Mouse (Mus musculus): ENCODE data around the gene Cfc1.

The Cfc1 gene

DNA sequence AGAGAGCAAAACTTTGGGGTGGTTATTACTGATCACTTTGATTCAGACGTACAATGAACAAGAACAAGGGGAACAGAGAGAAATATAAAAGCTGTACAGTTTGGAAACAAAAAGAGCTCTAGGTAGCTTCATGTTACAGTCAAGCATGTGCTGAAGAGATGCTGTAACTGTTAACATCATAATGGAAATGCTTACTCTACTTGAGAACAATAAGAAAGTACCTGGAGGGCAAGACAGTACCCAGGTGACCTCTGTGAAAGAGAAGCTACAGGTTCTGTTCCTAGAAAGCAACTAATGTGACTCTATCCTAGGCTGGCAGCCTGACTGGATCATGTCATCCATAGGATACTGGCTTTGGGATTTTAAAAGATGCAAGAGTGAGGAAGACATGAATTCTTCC, 11.6 kb downstream of the Cfc1 start:
- ATAC-seq (ENCODE audit: insufficient number of reproducible peaks, low FRiP score, low TSS enrichment): no peak

DNA sequence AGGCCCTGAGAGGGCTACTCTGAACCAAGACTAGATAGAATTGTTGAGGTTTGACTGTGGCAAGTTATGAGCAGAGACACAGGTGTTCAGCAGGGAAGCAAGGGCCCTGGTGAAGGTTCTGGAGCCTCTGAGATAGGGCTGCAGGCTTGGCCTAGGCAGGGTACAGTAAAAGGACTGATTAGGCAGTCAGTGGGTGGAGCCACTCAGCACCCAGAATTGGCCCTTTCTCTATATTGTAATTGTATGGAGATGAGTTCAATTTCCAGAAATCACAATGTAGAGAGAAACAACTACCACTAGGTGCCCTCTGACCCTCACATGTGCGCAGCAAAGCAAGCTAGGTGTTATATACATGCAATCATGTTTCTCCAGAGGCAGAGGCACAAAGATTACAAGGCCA, 18.2 kb downstream of the Cfc1 start:
- no peak for ATAC-seq (ENCODE audit: insufficient number of reproducible peaks, low FRiP score, low TSS enrichment)

DNA sequence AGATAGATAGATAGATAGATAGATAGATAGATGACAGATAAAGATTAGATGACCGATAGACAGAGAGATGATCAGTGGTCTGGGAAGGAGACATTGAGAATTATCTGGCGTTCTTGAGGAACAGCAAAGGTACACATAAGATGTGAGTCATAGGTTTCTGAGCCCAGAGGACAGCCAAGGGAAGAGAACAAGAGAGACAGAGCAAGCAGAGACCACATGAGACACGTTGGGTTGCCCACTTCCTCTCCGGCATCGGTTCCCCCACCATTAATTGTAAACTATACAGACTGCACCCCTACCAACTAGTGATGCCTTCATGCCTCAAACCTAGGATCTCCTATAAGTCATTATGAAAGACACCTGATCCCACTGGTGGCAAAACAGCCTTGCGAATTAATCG, 18.8 kb downstream of the Cfc1 start:
- ATAC-seq (ENCODE audit: insufficient number of reproducible peaks, low FRiP score, low TSS enrichment): no peak

DNA sequence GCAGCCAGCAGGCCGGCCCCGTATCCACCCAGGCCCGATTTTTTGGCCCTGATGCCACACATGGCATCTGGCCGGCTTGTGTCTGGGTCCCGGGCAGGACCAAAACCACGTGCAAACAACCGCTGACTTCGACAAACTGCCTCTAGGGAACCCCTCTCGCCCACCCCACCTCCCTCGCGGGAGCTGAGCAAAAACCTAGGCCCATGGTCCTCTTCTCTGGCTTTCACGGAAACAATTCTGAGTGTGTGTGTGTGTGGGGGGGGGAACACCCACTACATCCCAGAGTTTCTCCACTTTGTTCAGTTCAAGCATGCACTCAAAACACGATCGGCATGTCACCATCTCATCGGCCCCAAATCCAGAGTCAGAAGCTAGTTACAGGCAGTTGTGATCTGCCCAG, 25.4 kb downstream of the Cfc1 start, which contains the start of gene Prss40:
Gene Prss40 (minus strand): TSS at position 101 of the 400 bp plus-strand sequence.
- ATAC-seq (ENCODE audit: insufficient number of reproducible peaks, low FRiP score, low TSS enrichment): no peak

DNA sequence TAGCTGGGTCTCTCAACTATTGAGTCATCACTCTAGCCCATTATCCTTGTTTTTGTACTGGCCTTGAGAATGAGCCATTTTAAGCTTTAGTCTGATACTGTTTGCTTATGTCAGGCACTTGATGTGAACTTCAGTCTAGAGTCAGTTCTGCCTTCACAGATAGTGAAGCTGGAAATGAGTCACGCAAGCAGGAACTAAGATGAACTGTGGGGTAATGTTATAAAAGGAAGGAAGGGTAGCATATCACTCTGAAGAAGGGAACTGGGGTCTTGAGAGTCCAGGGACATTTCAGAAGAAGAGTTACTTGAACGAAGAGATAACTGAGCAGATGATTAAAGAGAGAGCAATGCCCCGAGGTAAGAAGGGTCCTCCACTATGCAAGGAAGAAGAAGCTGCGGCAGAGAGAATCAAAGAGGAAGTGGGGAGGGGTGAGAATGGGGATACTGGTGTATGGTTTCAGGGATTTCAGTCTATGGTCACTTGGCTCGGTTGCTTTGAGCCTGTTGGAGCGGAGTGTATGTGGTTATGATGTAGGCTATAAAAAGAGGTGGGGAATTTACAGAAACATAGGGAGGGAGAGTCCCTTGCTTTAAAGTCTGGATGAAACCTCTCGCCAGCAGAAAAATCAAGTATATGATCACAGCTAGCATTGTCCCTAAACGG, 29.1 kb downstream of the Cfc1 start:
- no peak for ATAC-seq (ENCODE audit: insufficient number of reproducible peaks, low FRiP score, low TSS enrichment)

DNA sequence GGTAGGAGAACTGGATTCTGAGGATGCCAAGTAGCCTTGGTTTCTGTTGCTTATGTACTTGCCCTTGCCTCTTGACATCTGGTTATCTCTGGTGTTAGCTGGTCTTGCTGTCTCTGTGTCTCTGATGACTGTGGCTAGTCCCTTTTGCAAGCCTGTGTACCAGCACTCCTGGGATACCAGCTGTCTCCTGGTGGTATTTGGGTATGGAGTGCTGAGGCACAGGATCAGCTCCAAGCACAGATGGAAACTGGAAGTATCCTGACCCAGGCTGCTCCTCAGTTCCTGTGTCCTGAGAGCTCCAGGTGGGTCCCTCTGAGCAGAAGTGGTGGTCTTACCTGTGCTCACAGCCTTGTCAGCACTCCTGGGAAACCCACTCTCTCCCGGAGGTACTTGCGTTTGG, 32.7 kb downstream of the Cfc1 start:
- ATAC-seq (ENCODE audit: insufficient number of reproducible peaks, low FRiP score, low TSS enrichment): no peak

DNA sequence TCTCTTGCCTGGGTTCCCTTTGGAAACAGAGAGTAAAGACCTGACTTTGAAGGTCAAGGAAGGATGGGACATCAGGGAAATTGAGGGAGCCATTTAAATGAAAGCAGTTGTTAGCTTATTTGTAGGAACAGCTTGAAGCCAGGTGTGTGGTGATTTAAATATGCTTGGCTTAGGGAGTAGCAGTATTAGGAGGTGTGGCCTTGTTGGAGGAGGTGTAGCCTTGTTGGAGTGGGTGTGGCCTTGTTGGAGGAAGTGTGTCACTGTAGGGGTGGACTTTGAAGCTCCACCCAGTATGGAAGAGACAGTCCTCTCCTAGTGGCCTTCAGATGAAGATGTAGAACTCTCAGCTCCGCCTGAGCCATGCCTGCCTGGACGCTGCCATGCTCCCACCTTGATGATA, 34.4 kb downstream of the Cfc1 start:
- ATAC-seq (ENCODE audit: insufficient number of reproducible peaks, low FRiP score, low TSS enrichment): no peak

DNA sequence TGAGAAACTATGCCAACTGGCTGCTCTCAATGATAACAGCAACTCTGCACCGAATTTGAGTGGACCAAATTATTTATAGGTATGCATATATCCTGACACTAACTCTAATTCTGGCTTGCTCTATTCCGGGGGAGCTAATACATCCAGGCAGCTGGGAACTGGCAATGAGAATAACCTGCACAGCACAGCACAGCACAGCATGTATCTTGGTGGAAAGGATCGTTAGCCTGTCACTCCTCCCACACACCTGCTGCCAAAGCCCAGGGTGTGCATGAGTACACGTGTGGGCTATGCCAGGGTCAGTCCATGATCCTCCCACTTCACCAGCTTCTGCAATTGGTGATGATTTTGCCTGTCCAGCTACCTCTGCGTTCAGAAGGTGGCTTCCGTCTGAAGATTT, 36.0 kb downstream of the Cfc1 start:
- no peak for ATAC-seq (ENCODE audit: insufficient number of reproducible peaks, low FRiP score, low TSS enrichment)

DNA sequence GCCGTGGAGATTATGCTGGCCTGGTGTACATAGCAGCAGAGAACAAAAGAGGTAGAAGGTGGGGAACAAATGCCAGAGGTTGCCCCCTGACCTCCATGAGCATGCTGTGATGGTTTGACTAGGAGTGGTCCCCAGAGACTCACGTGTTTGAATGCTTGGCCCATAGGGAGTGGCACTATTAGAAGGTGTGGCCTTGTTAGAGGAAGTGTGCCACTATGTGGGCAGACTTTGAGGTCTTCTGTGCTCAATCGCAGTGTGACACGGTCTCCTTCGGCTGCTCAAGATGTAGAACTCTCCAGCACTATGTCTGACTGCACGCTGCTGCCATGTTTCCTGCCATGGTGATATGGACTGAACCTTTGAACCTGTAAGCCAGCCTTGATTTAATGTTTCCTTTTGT, 37.8 kb downstream of the Cfc1 start:
- no peak for ATAC-seq (ENCODE audit: insufficient number of reproducible peaks, low FRiP score, low TSS enrichment)

DNA sequence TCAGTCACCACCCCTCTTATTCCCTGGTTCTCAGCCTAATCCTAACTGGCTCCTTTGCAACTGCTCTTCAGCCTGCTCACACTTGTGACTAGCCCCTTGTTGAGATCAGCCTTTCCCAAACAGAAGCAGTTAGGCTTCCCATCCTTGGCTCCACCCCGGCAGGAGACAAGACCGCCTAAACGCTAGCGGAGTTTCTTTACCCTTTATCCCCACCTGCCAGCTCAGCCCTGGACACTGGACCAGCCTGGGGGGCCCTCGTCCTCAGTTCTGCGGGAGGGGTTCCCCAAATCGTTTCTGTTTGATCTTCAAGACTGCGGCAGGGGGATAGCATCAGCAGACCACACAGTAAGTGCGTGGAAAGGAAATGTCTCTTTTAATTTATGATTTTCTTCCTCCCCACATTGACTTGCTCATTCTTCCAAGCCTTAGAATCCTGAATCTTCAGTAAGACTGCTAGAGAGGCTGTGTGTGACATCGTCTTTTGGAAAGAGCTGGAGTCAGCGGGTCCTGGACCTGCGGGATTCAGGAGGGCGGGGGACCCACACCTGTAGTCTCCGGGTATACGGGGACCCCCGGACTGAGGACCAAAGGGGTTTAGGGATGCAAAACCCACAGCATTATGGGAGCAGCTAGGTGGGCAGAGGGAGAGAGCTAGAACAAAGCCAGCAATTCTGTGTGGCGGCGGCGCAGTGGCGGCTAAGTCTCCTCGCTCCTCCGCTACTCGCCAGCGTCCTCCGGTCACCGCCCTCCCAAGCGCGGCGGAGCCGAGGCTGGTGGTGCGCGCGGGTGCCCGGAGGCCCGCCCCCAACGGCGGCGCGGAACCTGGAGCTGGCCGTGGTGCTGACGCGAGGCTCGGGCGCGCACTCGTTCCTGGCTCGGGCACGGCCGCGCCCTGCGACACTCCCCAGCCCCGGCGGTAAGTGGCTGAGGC, 43.7 kb downstream of the Cfc1 start, which contains the start of gene Amer3:
Gene Amer3 (plus strand): TSS at position 807 of the 931 bp plus-strand sequence.
- peak; percentile 77 for ATAC-seq (ENCODE audit: insufficient number of reproducible peaks, low FRiP score, low TSS enrichment)

DNA sequence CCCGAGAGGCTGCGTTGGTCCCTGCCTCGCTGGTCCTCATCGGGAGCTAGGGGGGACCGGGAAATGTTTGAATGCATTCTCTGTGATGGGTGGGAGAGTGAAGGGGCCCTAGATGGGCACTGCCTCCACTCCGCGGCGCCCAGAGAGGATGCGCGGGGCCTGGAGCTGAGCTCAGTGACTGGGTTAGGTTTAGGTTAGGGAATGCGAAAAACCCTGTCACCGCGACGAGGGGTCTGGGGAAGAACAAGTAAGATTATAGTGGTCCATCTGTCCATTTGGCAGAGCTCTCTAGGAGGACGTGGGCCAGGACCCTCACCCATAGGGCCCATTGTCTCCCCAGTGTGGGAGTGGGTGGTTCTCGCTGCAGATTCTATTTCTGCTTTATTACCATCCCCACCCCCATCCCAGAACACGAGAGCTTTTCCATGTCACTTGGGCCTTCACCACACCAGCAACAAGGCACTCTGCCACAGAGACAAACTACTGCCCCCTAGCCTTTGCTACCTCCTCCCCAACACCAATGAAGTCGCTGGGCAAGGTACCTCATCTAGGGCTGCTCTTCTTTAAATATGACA, 44.4 kb downstream of the Cfc1 start:
- 0 out of 2 replicates have a peak, but pooled peaks have one; percentile 2 for ATAC-seq (ENCODE audit: insufficient number of reproducible peaks, low FRiP score, low TSS enrichment)

DNA sequence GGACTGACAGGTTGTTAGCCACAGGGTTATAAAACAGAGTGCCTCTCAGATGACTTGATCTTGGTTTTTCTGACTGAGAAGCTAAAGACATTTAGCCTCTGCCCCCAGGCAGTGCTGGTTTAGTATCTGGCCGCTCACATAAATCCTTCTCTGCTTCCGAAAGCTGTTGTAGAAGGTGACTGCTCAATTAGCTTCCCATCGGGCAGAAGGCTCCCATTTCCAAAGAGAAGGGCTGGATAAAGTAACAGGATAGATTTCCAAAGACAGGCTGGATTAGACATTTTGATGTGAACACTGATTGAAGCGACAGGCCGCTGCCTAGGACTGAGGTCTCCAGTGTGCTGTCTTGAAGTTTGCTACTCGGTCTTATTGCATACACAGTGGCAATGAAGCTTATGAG, 46.8 kb downstream of the Cfc1 start:
- ATAC-seq (ENCODE audit: insufficient number of reproducible peaks, low FRiP score, low TSS enrichment): no peak

DNA sequence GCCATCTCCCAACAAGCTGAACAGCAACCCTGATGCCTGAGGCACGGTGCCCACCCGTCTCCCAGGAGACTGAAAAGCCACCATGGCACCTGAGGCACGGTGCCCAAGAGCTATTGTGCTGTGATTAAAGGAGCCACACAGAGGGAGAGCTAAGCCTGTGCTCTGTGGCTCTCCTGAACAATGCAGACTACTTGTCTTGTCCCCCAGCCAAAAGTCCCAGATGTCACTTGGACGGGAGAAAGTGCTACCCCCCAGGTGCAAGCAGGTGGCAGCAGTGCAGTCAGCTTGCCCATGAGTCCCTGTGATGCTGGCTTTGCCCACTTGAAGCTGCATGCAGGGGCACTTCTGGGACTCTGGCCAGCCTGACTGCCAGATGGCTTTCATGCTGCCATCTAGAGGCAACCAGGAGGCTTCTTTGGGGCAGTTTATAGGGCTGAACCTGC, 48.4 kb downstream of the Cfc1 start:
- ATAC-seq (ENCODE audit: insufficient number of reproducible peaks, low FRiP score, low TSS enrichment): peak; percentile 80

DNA sequence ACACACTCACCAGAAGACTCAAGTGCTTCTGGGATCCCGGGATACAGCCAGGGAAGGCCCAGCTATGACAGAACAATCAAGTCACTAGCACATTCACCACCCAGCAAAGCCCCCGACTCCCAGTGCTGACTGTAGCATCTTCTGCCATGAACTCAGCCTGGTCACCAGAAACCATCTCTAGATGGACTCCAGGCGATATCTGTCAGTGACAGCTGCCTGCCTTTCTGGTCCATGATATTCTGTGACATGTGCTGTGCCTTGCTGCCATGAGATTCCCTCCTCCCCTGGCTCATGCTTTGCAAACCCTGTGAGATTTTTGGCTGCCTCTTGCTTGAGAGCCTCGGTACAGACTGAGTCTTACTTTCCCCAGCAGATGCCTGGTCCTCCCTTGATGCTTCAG, 49.3 kb downstream of the Cfc1 start:
- peak; percentile 33; the same call in 1 of the 2 replicates for ATAC-seq (ENCODE audit: insufficient number of reproducible peaks, low FRiP score, low TSS enrichment)

DNA sequence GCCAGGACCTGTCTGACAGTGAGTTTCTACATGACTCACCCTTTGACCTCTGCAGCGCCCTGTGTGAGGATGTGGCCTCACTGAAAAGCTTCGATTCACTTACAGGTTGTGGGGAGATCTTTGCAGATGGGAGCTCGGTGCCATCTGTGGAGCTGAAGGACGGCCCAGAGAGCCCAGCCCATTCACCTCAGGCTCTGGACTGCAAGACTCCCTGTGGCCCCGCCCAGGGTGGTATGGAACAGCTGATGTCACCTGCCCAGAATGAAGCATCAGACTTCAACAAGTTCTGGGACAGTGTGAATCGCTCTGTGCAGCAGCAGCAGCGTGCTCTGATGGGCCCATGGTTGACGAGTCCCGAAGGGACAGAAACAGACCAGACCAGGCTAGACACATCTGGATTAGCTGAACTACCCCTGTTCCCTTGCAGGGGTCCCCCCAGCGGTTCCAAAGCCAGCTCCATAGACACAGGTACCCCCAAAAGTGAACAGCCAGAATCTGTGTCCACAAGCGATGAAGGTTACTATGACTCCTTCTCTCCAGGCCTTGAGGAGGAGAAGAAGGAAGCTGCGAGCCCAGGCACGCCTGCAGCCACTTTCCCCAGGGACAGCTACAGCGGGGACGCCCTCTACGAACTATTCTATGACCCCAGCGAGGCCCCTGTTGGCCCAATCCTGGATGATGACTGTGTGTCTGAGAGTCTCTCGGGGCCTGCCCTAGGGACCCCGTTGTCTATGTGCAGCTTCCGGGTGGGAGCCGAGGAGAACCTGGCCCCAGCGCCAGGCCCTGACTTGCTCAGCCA, 52.0 kb downstream of the Cfc1 start:
- ATAC-seq (ENCODE audit: insufficient number of reproducible peaks, low FRiP score, low TSS enrichment): no peak
